Comparison of ENCODE assay signal across 13 mouse cellular contexts in the genomic region with DNA sequence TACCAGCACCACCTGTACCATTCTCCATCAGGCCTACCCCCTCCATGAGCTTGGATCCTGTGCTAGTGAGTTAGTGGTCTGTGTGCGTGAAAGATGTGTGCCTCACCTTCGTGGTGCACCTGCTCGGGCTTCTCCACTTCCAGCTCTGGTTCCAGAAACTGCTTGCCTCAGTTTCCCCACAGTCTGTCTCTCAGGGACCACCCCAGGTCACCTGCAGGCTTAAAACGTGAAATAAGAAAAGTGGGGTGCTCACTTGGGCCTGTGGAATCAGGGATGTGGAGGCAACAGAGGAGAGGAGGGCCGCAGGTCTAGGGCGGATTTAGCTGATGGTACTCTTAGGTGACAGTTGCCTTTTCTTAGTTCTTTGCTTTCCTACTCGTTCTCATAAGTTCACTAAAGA.
"Had no signal": no experiment of that assay in that cellular context is flagged by ENCODE, and none has a peak within 500 bp of the region (broad histone marks: within the 10 kb centered on the region; RNA-seq: fewer than 3 reads in every experiment).

No protein-coding gene starts in this region.

- H3K9me3 ChIP-seq: kidney, embryonic 15.5 days; liver, embryonic 13.5 days; neural tube, embryonic 13.5 days had no signal

- H3K27ac ChIP-seq: kidney, embryonic 15.5 days; left cerebral cortex, adult 2 months; liver, embryonic 13.5 days; neural tube, embryonic 13.5 days had no signal

- H3K4me3 ChIP-seq: kidney, embryonic 15.5 days; left cerebral cortex, adult 2 months; liver, embryonic 13.5 days; neural tube, embryonic 13.5 days had no signal

- H3K9ac ChIP-seq: kidney, embryonic 15.5 days; liver, embryonic 13.5 days; neural tube, embryonic 13.5 days had no signal

- H3K36me3 ChIP-seq: kidney, embryonic 15.5 days; liver, embryonic 13.5 days; neural tube, embryonic 13.5 days had no signal

- H3K4me2 ChIP-seq: kidney, embryonic 15.5 days; liver, embryonic 13.5 days; neural tube, embryonic 13.5 days had no signal

- H3K4me1 ChIP-seq: kidney, embryonic 15.5 days; liver, embryonic 13.5 days had no signal

- DNase-seq: kidney, adult 8-10 months; kidney, postnatal 10 days; kidney, postnatal 36 days; layer of hippocampus, postnatal 36 days; liver, embryonic 13.5 days; lung, adult 2 months; lung, postnatal 14 days; lung, postnatal 4 days; thymus, adult 18-20 months; thymus, postnatal 36 days had no signal
